In genomic region chr15:78892440-78892839, GRCm38 (mm10) we compare ENCODE assay signal across 22 mouse cellular contexts. TPM values are rescaled to one million over a fixed set of nuclear protein-coding genes. Genes with fewer than 3 reads are reported as not detected.
DNase-seq lines count a peak whose midpoint lies in the region; ATAC-seq and TF ChIP-seq lines count a peak whose summit lies in the region.
"Had no signal": no experiment of that assay in that cellular context is flagged by ENCODE, and none has a peak within 500 bp of the region (broad histone marks: within the 10 kb centered on the region; RNA-seq: fewer than 3 reads in every experiment).

No protein-coding gene starts in this region.

- 31% methylated on average over 7 of the region's 7 CpGs for WGBS in heart, embryonic 14.5 days
- WGBS in kidney, embryonic 15.5 days, result 23% methylated on average over 7 of the region's 7 CpGs
- 29% methylated on average over 7 of the region's 7 CpGs for WGBS in stomach, embryonic 14.5 days
- 44% methylated on average over 7 of the region's 7 CpGs for WGBS in stomach, postnatal 0 days
- 46% methylated on average over 7 of the region's 7 CpGs for WGBS in liver, embryonic 14.5 days (ENCODE audit: insufficient replicate concordance)

- peaks cover 71% of the 10 kb centered on the region for H3K36me3 ChIP-seq in heart, embryonic 14.5 days (ENCODE audit: control insufficient read depth, insufficient read depth, low read length)
- H3K36me3 ChIP-seq in kidney, embryonic 15.5 days, result peaks cover 65% of the 10 kb centered on the region
- H3K36me3 ChIP-seq in stomach, embryonic 14.5 days (ENCODE audit: control insufficient read depth, insufficient read depth, low read length), result peaks cover 32% of the 10 kb centered on the region
- peaks cover 39% of the 10 kb centered on the region for H3K36me3 ChIP-seq in stomach, postnatal 0 days (ENCODE audit: control insufficient read depth, insufficient read depth, low read length)
- peaks cover 13% of the 10 kb centered on the region for H3K36me3 ChIP-seq in liver, embryonic 14.5 days (replicated peaks; ENCODE audit: control insufficient read depth, insufficient read depth, low read depth)

- no peaks in the 10 kb centered on the region for H3K27me3 ChIP-seq in heart, embryonic 14.5 days (ENCODE audit: control insufficient read depth, insufficient read depth, low read length)
- no peaks in the 10 kb centered on the region for H3K27me3 ChIP-seq in kidney, embryonic 15.5 days
- no peaks in the 10 kb centered on the region for H3K27me3 ChIP-seq in stomach, embryonic 14.5 days (ENCODE audit: control insufficient read depth, insufficient read depth, low read length)
- no peaks in the 10 kb centered on the region for H3K27me3 ChIP-seq in stomach, postnatal 0 days (ENCODE audit: control insufficient read depth, insufficient read depth, low read length)
- no peaks in the 10 kb centered on the region for H3K27me3 ChIP-seq in liver, embryonic 14.5 days (ENCODE audit: control insufficient read depth, insufficient read depth, low read length)
- H3K27me3 ChIP-seq: midbrain, embryonic 13.5 days; neural tube, embryonic 13.5 days had no signal

- no peaks in the 10 kb centered on the region for H3K9me3 ChIP-seq in heart, embryonic 14.5 days (ENCODE audit: control insufficient read depth, low read length)
- no peaks in the 10 kb centered on the region for H3K9me3 ChIP-seq in kidney, embryonic 15.5 days (replicated peaks)
- H3K9me3 ChIP-seq in stomach, embryonic 14.5 days (ENCODE audit: control insufficient read depth, low read depth, low read length), result no peaks in the 10 kb centered on the region
- H3K9me3 ChIP-seq in stomach, postnatal 0 days (ENCODE audit: control insufficient read depth, low read length), result no peaks in the 10 kb centered on the region
- H3K9me3 ChIP-seq in liver, embryonic 14.5 days (ENCODE audit: control insufficient read depth, low read length), result no peaks in the 10 kb centered on the region
- H3K9me3 ChIP-seq: midbrain, embryonic 13.5 days; neural tube, embryonic 13.5 days had no signal

- DNase-seq in heart, adult 11 months, result no peak
- DNase-seq in kidney, adult 11 months, result no peak
- no peak for DNase-seq in stomach, postnatal 0 days (ENCODE audit: low spot score)
- DNase-seq in liver, embryonic 14.5 days (ENCODE audit: low read depth in 3 of 3, low spot score in 3 of 3), result no peak
- no peak for DNase-seq in cerebellum, postnatal 4 days (ENCODE audit: low spot score in 2 of 2)
- DNase-seq: B cell, adult 2 months; cerebellum, adult 2 months; gastrocnemius, postnatal 25 days; heart, postnatal 10 days; kidney, adult 8-10 months; lung, postnatal 10 days; right cerebral cortex, adult 18-20 months; thymus, postnatal 4 days had no signal

- no peak for ATAC-seq in heart, embryonic 14.5 days (ENCODE audit: insufficient number of reproducible peaks, insufficient read depth, low FRiP score, low read depth)
- ATAC-seq in kidney, embryonic 15.5 days (replicated peaks; ENCODE audit: low FRiP score), result 0 out of 2 replicates have a peak, but pooled peaks have one; percentile 30
- ATAC-seq in stomach, embryonic 14.5 days (ENCODE audit: insufficient number of reproducible peaks, insufficient read depth, low FRiP score, low read depth), result 0 out of 2 replicates have a peak, but pooled peaks have one; percentile 12
- ATAC-seq in stomach, postnatal 0 days (ENCODE audit: low FRiP score, low TSS enrichment), result no peak
- peak; percentile 11; the same call in 1 of the 2 replicates for ATAC-seq in liver, embryonic 14.5 days (ENCODE audit: insufficient read depth)
- ATAC-seq: forebrain, embryonic 14.5 days; midbrain, embryonic 13.5 days had no signal

- no peak for TF ChIP-seq CTCF in stomach, postnatal 0 days (IDR thresholded peaks at IDR 0.05; ENCODE audit: low read depth)
- no peak for TF ChIP-seq CTCF in liver, embryonic 14.5 days (IDR thresholded peaks at IDR 0.05; ENCODE audit: low read depth)

- H3K27ac ChIP-seq in heart, embryonic 14.5 days (replicated peaks in 1 of 2; ENCODE audit: control insufficient read depth in 1 of 2, insufficient read depth in 1 of 2, low read depth in 2 of 2, low read length in 2 of 2), result peak overlapping the region in 1 of 2 experiments; percentile 45; a peak in 2 of 4 replicates
- peak overlapping the region; percentile 67; the same call in 1 of the 2 replicates for H3K27ac ChIP-seq in kidney, embryonic 15.5 days
- no peak overlapping the region for H3K27ac ChIP-seq in stomach, embryonic 14.5 days (ENCODE audit: low read length)
- no peak overlapping the region for H3K27ac ChIP-seq in stomach, postnatal 0 days (replicated peaks)
- H3K27ac ChIP-seq in liver, embryonic 14.5 days, result no peak overlapping the region
- H3K27ac ChIP-seq: layer of hippocampus, adult 2 months; midbrain, embryonic 13.5 days; neural tube, embryonic 13.5 days had no signal

- H3K4me1 ChIP-seq in heart, embryonic 14.5 days (ENCODE audit: control insufficient read depth in 2 of 2, insufficient read depth in 2 of 2, low read length in 2 of 2), result peaks cover 47 to 68% of the 10 kb centered on the region in 2 experiments
- peaks cover 70% of the 10 kb centered on the region for H3K4me1 ChIP-seq in kidney, embryonic 15.5 days
- peaks cover 29% of the 10 kb centered on the region for H3K4me1 ChIP-seq in stomach, embryonic 14.5 days (ENCODE audit: control insufficient read depth, insufficient read depth, low read length)
- H3K4me1 ChIP-seq in stomach, postnatal 0 days (replicated peaks; ENCODE audit: control insufficient read depth, insufficient read depth), result peaks cover 5% of the 10 kb centered on the region; the same call in 1 of the 2 replicates
- peaks cover 46 to 53% of the 10 kb centered on the region in 2 experiments for H3K4me1 ChIP-seq in liver, embryonic 14.5 days (replicated peaks; ENCODE audit: control insufficient read depth in 2 of 2, insufficient read depth in 2 of 2, low read length in 1 of 2)

- TF ChIP-seq EP300 in stomach, postnatal 0 days (optimal IDR thresholded peaks at IDR 0.05), result no peak
- TF ChIP-seq EP300 in liver, embryonic 14.5 days (IDR thresholded peaks at IDR 0.05; ENCODE audit: low read depth), result no peak

- H3K9ac ChIP-seq in heart, embryonic 14.5 days (ENCODE audit: low read length), result peak overlapping the region; percentile 30; the same call in 1 of the 2 replicates
- H3K9ac ChIP-seq in kidney, embryonic 15.5 days, result 0 out of 2 replicates have a peak overlapping the region, but pooled peaks have one; percentile 14
- no peak overlapping the region for H3K9ac ChIP-seq in stomach, embryonic 14.5 days (replicated peaks; ENCODE audit: low read depth, low read length)
- H3K9ac ChIP-seq in stomach, postnatal 0 days (ENCODE audit: low read length), result no peak overlapping the region; the same call in 1 of the 2 replicates
- no peak overlapping the region for H3K9ac ChIP-seq in liver, embryonic 14.5 days (replicated peaks)
- H3K9ac ChIP-seq: midbrain, embryonic 13.5 days; neural tube, embryonic 13.5 days had no signal

- H3K4me3 ChIP-seq in heart, embryonic 14.5 days (ENCODE audit: control insufficient read depth in 1 of 2, insufficient read depth in 1 of 2, low read depth in 1 of 2, low read length in 2 of 2), result no peak overlapping the region
- no peak overlapping the region for H3K4me3 ChIP-seq in kidney, embryonic 15.5 days (replicated peaks)
- no peak overlapping the region for H3K4me3 ChIP-seq in stomach, embryonic 14.5 days (ENCODE audit: low read depth, low read length)
- no peak overlapping the region for H3K4me3 ChIP-seq in stomach, postnatal 0 days (ENCODE audit: low read depth, low read length)
- H3K4me3 ChIP-seq in liver, embryonic 14.5 days (ENCODE audit: insufficient read depth in 1 of 2, low read depth in 2 of 2, low read length in 2 of 2), result no peak overlapping the region
- H3K4me3 ChIP-seq: layer of hippocampus, adult 2 months; midbrain, embryonic 13.5 days; neural tube, embryonic 13.5 days had no signal

- no peak overlapping the region for H3K4me2 ChIP-seq in heart, embryonic 14.5 days (ENCODE audit: low read length)
- no peak overlapping the region for H3K4me2 ChIP-seq in kidney, embryonic 15.5 days
- H3K4me2 ChIP-seq in stomach, embryonic 14.5 days (replicated peaks; ENCODE audit: low read depth, low read length), result no peak overlapping the region
- no peak overlapping the region for H3K4me2 ChIP-seq in stomach, postnatal 0 days (replicated peaks; ENCODE audit: low read depth)
- H3K4me2 ChIP-seq in liver, embryonic 14.5 days (ENCODE audit: low read depth), result no peak overlapping the region; the same call in 1 of the 2 replicates
- H3K4me2 ChIP-seq: midbrain, embryonic 13.5 days; neural tube, embryonic 13.5 days had no signal

RNA-seq across cellular contexts. Expression of gene Gm49510, which starts 7.0 kb away (rescaled TPM):
- polyA plus RNA-seq in heart, embryonic 14.5 days (2014; fragmentation: Nextera tagmentation; extraction: Ambion mirVana), result 0.16 TPM in 1 of 2 replicates, not detected in the other
- 0.14 and 0.60 TPM in 2 replicates for polyA plus RNA-seq in kidney, embryonic 15.5 days (2015; fragmentation: Nextera tagmentation; extraction: Ambion mirVana)
- polyA plus RNA-seq in stomach, embryonic 14.5 days (2014; fragmentation: Nextera tagmentation; extraction: Ambion mirVana), result 0.21 TPM in 1 of 2 replicates, not detected in the other
- polyA plus RNA-seq in stomach, postnatal 0 days (2015; fragmentation: Nextera tagmentation; extraction: Ambion mirVana), result 0.27 and 0.28 TPM in 2 replicates
- 0.03 and 0.17 TPM in 2 replicates for polyA plus RNA-seq in liver, embryonic 14.5 days (2012; rRNA removed)
- polyA plus RNA-seq in liver, embryonic 14.5 days (2014; fragmentation: Nextera tagmentation; extraction: Ambion mirVana), result 0.10 and 0.13 TPM in 2 replicates
- polyA plus RNA-seq: forebrain, embryonic 14.5 days; liver, adult 2 months; neural tube, embryonic 13.5 days; small intestine, adult 2 months had no signal

RNA-seq across cellular contexts. Expression of gene Sh3bp1, which starts 7.1 kb away (rescaled TPM):
- polyA plus RNA-seq in heart, embryonic 14.5 days (2014; fragmentation: Nextera tagmentation; extraction: Ambion mirVana), result 13.6 and 14.5 TPM in 2 replicates
- 34.4 and 41.6 TPM in 2 replicates for polyA plus RNA-seq in kidney, embryonic 15.5 days (2015; fragmentation: Nextera tagmentation; extraction: Ambion mirVana)
- 43.5 and 51.4 TPM in 2 replicates for polyA plus RNA-seq in stomach, embryonic 14.5 days (2014; fragmentation: Nextera tagmentation; extraction: Ambion mirVana)
- polyA plus RNA-seq in stomach, postnatal 0 days (2015; fragmentation: Nextera tagmentation; extraction: Ambion mirVana), result 22.7 and 27.4 TPM in 2 replicates
- polyA plus RNA-seq in liver, embryonic 14.5 days (2012; rRNA removed), result 22.2 and 23.2 TPM in 2 replicates
- polyA plus RNA-seq in liver, embryonic 14.5 days (2014; fragmentation: Nextera tagmentation; extraction: Ambion mirVana), result 13.3 and 15.3 TPM in 2 replicates

RNA-seq across cellular contexts. Expression of gene Gga1, which starts 15.4 kb away (rescaled TPM):
- polyA plus RNA-seq in heart, embryonic 14.5 days (2014; fragmentation: Nextera tagmentation; extraction: Ambion mirVana), result 30.7 and 33.2 TPM in 2 replicates
- 49.5 and 55.5 TPM in 2 replicates for polyA plus RNA-seq in kidney, embryonic 15.5 days (2015; fragmentation: Nextera tagmentation; extraction: Ambion mirVana)
- 38.2 and 40.4 TPM in 2 replicates for polyA plus RNA-seq in stomach, embryonic 14.5 days (2014; fragmentation: Nextera tagmentation; extraction: Ambion mirVana)
- 35.6 and 39.3 TPM in 2 replicates for polyA plus RNA-seq in stomach, postnatal 0 days (2015; fragmentation: Nextera tagmentation; extraction: Ambion mirVana)
- polyA plus RNA-seq in liver, embryonic 14.5 days (2012; rRNA removed), result 16.6 and 19.1 TPM in 2 replicates
- 13.6 and 15.6 TPM in 2 replicates for polyA plus RNA-seq in liver, embryonic 14.5 days (2014; fragmentation: Nextera tagmentation; extraction: Ambion mirVana)

RNA-seq across cellular contexts. Expression of gene Pdxp, which starts 21.3 kb away (rescaled TPM):
- polyA plus RNA-seq in heart, embryonic 14.5 days (2014; fragmentation: Nextera tagmentation; extraction: Ambion mirVana), result 26.2 and 26.6 TPM in 2 replicates
- 13.7 and 15.0 TPM in 2 replicates for polyA plus RNA-seq in kidney, embryonic 15.5 days (2015; fragmentation: Nextera tagmentation; extraction: Ambion mirVana)
- polyA plus RNA-seq in stomach, embryonic 14.5 days (2014; fragmentation: Nextera tagmentation; extraction: Ambion mirVana), result 15.7 and 17.9 TPM in 2 replicates
- 4.1 and 4.3 TPM in 2 replicates for polyA plus RNA-seq in stomach, postnatal 0 days (2015; fragmentation: Nextera tagmentation; extraction: Ambion mirVana)
- polyA plus RNA-seq in liver, embryonic 14.5 days (2012; rRNA removed), result 9.3 and 9.7 TPM in 2 replicates
- 6.4 and 7.8 TPM in 2 replicates for polyA plus RNA-seq in liver, embryonic 14.5 days (2014; fragmentation: Nextera tagmentation; extraction: Ambion mirVana)

RNA-seq across cellular contexts. Expression of gene Lgals1, which starts 34.1 kb away (rescaled TPM):
- polyA plus RNA-seq in heart, embryonic 14.5 days (2014; fragmentation: Nextera tagmentation; extraction: Ambion mirVana), result 708 and 842 TPM in 2 replicates
- polyA plus RNA-seq in kidney, embryonic 15.5 days (2015; fragmentation: Nextera tagmentation; extraction: Ambion mirVana), result 761 and 838 TPM in 2 replicates
- polyA plus RNA-seq in stomach, embryonic 14.5 days (2014; fragmentation: Nextera tagmentation; extraction: Ambion mirVana), result 1,620 and 1,697 TPM in 2 replicates
- polyA plus RNA-seq in stomach, postnatal 0 days (2015; fragmentation: Nextera tagmentation; extraction: Ambion mirVana), result 1,326 and 1,632 TPM in 2 replicates
- polyA plus RNA-seq in liver, embryonic 14.5 days (2012; rRNA removed), result 447 and 459 TPM in 2 replicates
- polyA plus RNA-seq in liver, embryonic 14.5 days (2014; fragmentation: Nextera tagmentation; extraction: Ambion mirVana), result 641 and 675 TPM in 2 replicates

Comparison
In these comparisons a context has a peak if more than half of its experiments do, and no peak if none do; other contexts are left out.
1. ATAC-seq: peak in kidney, embryonic 15.5 days (single experiment), stomach, embryonic 14.5 days (single experiment) and liver, embryonic 14.5 days (single experiment); none in heart, embryonic 14.5 days (single experiment) and stomach, postnatal 0 days (single experiment).
2. H3K9ac ChIP-seq: peak in heart, embryonic 14.5 days (single experiment) and kidney, embryonic 15.5 days (single experiment); none in stomach, embryonic 14.5 days (single experiment), stomach, postnatal 0 days (single experiment) and liver, embryonic 14.5 days (single experiment).